Mouse (Mus musculus): Measurements from ENCODE around the gene Cmtm6. TPM values are rescaled to one million over a fixed set of nuclear protein-coding genes. Genes with fewer than 3 reads are reported as not detected.

The Cmtm6 gene
- total RNA-seq, 2 experiments from 2014 or later = 19.6 to 20.6 TPM

- intact Hi-C loops (cut with DNase I) = no loop called here
- DNase-seq = no peak
Observed at GRCm38 (mm10) chr9:114796473-114797050, 65.6 kb downstream of the Cmtm6 start.

- intact Hi-C loops (cut with DNase I) = no loop called here
- peak; percentile 92 for DNase-seq
Observed at GRCm38 (mm10) chr9:114797329-114798004, 66.6 kb downstream of the Cmtm6 start.

DNA sequence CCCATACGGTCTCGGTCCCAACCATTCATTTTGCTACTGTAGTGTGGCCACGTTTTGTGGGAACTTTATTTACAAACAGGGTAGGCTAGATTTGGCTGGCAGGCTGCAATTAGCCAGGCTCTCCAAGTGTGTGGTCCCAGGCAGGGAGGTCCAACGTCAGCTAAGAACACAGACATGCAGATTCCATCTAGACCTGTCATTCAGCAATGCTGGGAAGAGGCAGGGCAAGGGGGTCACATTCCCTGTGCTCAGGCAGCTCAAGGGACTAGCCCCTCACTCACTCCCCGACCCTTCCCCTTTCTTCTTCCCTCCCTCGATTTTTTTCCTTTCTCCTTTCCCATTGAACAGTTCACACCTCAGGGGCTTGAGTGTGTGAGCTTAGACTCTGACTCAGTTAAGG, 67.9 kb downstream of the Cmtm6 start:
- DNase-seq = no peak
- intact Hi-C loops (cut with DNase I) = no loop called here

Other genes with a start within 250 kb of the Cmtm6 start
- gene Ccr4, start 226.2 kb upstream of the Cmtm6 start, total RNA-seq (2021) = not detected
- not detected for gene C130032M10Rik, start 215.4 kb upstream of the Cmtm6 start, total RNA-seq (2021)
- gene Trim71, start 166.7 kb upstream of the Cmtm6 start, total RNA-seq (2021) = under 1 TPM; 0.06 to 0.14 TPM
- gene Cnot10, start 90.9 kb upstream of the Cmtm6 start, total RNA-seq (2021) = 10 to 100 TPM; 48.4 to 53.1 TPM
- gene Dync1li1, start 42.3 kb upstream of the Cmtm6 start, total RNA-seq (2021) = 100 to 1,000 TPM; 121 to 128 TPM
- gene Cmtm7, start 50.7 kb downstream of the Cmtm6 start, total RNA-seq (2021) = 1 to 10 TPM; 3.1 to 3.8 TPM
- gene Cmtm8, start 113.0 kb downstream of the Cmtm6 start, total RNA-seq (2021) = 1 to 10 TPM; 1.3 to 2.7 TPM
- gene Gpd1l, start 202.9 kb downstream of the Cmtm6 start, total RNA-seq (2021) = 100 to 1,000 TPM in 1 of 2 experiments, 10 to 100 TPM in 1; 90.9 to 101 TPM
- 10 to 100 TPM; 41.1 to 42.8 TPM for gene Osbpl10, start 247.5 kb downstream of the Cmtm6 start, total RNA-seq (2021)